Mouse (Mus musculus): ENCODE measurements around the gene Cyp2c66.
"Not testable (repeated sequence)": the region's sequence is repeated elsewhere in the genome, so short reads cannot be mapped to it uniquely, and the experiment has no call there.

Cyp2c66 gene

DNA sequence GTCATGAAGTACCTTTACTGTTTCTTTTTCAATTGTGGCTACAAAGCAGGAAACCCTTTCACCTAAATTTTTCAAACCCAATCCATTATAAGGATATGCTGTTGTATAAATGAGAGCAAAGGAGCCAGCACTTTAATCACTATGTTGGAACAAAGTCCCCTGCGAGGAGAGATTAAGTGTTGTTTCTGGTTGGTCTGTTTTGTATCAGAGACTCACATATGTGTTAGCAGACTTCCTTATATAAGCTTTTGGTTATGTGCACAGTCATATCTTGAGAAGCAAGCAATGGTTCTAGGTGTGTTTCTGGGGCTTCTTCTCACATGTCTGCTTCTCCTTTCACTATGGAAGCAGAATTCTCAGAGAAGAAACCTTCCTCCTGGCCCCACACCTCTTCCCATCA, at the start of gene Cyp2c66:
Cyp2c66 (plus strand) TSS at position 255 of the 400 bp plus-strand sequence.
- DNase-seq (ENCODE audit: low spot score in 2 of 2), result no peak

DNA sequence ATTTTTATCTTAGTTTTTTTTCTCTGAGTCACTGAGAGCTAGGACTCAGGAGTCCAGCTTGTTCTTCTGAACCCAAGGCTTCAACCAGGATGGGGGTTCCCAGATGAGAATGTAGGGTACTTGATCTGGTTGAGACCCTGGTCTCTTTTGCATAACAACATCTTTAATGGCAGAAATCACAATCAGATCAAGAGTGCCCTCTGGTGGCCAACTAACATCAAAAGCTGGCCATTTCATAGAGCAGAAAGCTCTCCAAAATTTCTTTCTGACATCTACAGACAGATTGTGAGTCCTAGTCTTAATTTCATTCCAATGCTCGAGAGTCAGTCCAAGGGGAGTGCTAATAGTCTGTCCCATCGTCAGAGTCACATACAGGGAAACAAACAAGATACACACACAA, 14.9 kb upstream of the Cyp2c66 start:
- DNase-seq (ENCODE audit: low spot score in 2 of 2), result not testable (repeated sequence)

DNA sequence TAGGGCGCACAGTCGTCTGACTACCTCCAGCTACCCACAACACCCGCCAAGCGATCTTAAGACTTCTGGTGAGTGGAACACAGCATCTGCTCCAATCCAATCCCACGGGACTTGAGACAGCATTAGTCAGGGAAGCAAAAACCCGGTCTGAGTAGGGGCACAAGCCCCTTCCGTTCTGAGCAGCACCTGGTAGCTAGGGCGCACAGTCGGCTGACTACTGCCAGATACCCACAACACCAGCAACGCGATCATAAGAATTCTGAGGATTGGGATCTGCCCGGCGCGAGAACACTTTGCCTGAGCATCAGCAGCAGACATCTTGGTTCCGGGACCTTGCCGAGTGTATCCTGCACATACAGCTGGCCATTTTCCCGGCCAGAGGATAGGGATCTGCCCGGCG, 43.1 kb downstream of the Cyp2c66 start:
- DNase-seq (ENCODE audit: low spot score in 2 of 2), result not testable (repeated sequence)
